Mouse (Mus musculus) thymus, adult 2 months (tissue): ENCODE measurements around the gene Gcgr.

Experiments used
- CTCF ChIP-seq: fragments of 200-500 bp; IDR thresholded peaks from 2 replicates; pipeline ENCODE4 v1.5.1; 2012; ENCODE audit warnings: mild to moderate bottlenecking, control low read depth, low read length, moderate library complexity, borderline replicate concordance; ENCODE audit not compliant: control insufficient read depth, poor library complexity, insufficient read depth; ENCODE audit errors: extremely low read depth
- POLR2A ChIP-seq: fragments of 200-500 bp; IDR thresholded peaks from 2 replicates; pipeline ENCODE4 v1.6.1; 2012; ENCODE audit warnings: mild to moderate bottlenecking, low read length, control low read depth, moderate library complexity; ENCODE audit not compliant: control insufficient read depth, poor library complexity, insufficient read depth; ENCODE audit errors: extremely low read depth

DNA sequence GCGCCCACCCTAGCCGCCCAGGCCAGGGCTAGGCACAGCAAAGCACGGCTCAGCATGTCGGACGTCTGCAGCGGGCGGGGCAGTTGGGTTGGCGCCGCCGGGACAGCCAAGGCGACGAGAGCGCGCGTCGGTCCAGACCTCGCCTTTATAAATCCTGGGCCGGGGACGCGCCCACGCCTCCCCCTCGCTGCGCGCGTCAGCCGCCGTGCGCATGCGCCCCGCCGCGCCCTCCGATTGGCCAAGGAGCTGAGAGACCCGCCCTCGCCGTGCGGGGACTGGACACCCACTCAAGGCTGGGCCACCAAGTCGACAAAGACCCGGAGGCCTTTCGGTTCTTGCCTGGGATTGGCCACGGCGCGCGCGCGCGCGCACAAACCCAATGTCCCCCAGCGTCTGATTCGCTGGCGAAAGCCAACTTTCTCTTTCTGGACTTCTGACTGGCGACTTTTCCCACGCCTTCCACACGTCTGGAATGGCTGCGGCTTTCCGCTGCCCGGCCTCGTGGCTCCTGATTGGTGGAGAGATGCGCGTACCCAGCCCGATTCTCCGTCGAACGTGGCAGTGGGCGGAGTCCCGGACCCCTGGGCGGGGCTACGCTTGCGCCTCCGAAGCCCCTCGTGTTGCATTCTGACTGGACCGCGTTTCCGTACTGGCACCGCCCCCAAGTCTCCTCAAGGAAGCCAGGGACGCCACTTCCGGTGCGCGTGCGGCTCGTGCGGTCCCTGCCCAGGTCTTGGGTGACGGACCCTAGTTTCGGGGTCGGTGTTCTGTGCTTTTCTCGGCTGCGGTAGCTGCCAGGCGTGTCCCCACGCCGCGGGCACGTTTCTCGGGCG is 42.5 kb downstream of the Gcgr start, which contains the start of gene P4hb:
- peak; percentile 65 for TF ChIP-seq POLR2A
- peak; percentile 58 for TF ChIP-seq CTCF
